Comparison of ENCODE assay signal across 21 mouse cellular contexts in genomic region chr13:56090597-56090996, GRCm38 (mm10). TPM values are rescaled to one million over a fixed set of nuclear protein-coding genes. Genes with fewer than 3 reads are reported as not detected.
DNase-seq lines count a peak whose midpoint lies in the region; ATAC-seq and TF ChIP-seq lines count a peak whose summit lies in the region.
"Had no signal": no experiment of that assay in that cellular context is flagged by ENCODE, and none has a peak within 500 bp of the region (broad histone marks: within the 10 kb centered on the region; RNA-seq: fewer than 3 reads in every experiment).

No protein-coding gene starts in this region.

- no peak for TF ChIP-seq EP300 in CH12.LX (IDR thresholded peaks at IDR 0.05; ENCODE audit: low read length)

- H3K27me3 ChIP-seq in intestine, postnatal 0 days (replicated peaks; ENCODE audit: control insufficient read depth, insufficient read depth, low read length), result no peaks in the 10 kb centered on the region
- H3K27me3 ChIP-seq in intestine, embryonic 15.5 days (replicated peaks), result no peaks in the 10 kb centered on the region
- no peaks in the 10 kb centered on the region for H3K27me3 ChIP-seq in CH12.LX (replicated peaks)
- H3K27me3 ChIP-seq: forebrain, embryonic 12.5 days; hindbrain, embryonic 13.5 days; liver, embryonic 15.5 days; megakaryocyte, embryonic 14.5 days had no signal

- in situ Hi-C loops in CH12.LX (cut with MboI; ENCODE audit: low pct_ligation_motif_present, low pct_unique_long_range_greater_than_20kb, low sequenced_read_pairs), result no loop called here

- H3K4me3 ChIP-seq in intestine, postnatal 0 days (ENCODE audit: low read depth, low read length), result no peak overlapping the region
- no peak overlapping the region for H3K4me3 ChIP-seq in intestine, embryonic 15.5 days (replicated peaks)
- no peak overlapping the region for H3K4me3 ChIP-seq in lung, adult 2 months (replicated peaks; ENCODE audit: extremely low read depth, low read depth, low read length)
- no peak overlapping the region for H3K4me3 ChIP-seq in CH12.LX (replicated peaks in 1 of 3; ENCODE audit: low read depth in 2 of 3, low read length in 2 of 3, poor library complexity in 1 of 3)
- no peak overlapping the region for H3K4me3 ChIP-seq in bone marrow, adult 2 months (replicated peaks; ENCODE audit: control insufficient read depth, low read depth, low read length)
- H3K4me3 ChIP-seq: forebrain, embryonic 12.5 days; hindbrain, embryonic 13.5 days; liver, embryonic 15.5 days; megakaryocyte, embryonic 14.5 days had no signal

- H3K27ac ChIP-seq in intestine, postnatal 0 days (ENCODE audit: low read depth, low read length), result no peak overlapping the region
- no peak overlapping the region for H3K27ac ChIP-seq in intestine, embryonic 15.5 days
- no peak overlapping the region for H3K27ac ChIP-seq in CH12.LX (ENCODE audit: insufficient read depth, low read depth)
- no peak overlapping the region for H3K27ac ChIP-seq in bone marrow, adult 2 months (ENCODE audit: control insufficient read depth, insufficient read depth, low read depth, low read length, poor library complexity)
- H3K27ac ChIP-seq: forebrain, embryonic 12.5 days; hindbrain, embryonic 13.5 days; liver, embryonic 15.5 days had no signal

- ATAC-seq in intestine, postnatal 0 days, result no peak
- no peak for ATAC-seq in intestine, embryonic 15.5 days
- ATAC-seq: midbrain, embryonic 16.5 days had no signal

- no peak; the same call in 1 of the 2 replicates for TF ChIP-seq RAD21 in CH12.LX (IDR thresholded peaks at IDR 0.05; ENCODE audit: low read depth, low read length)

- TF ChIP-seq POLR2A in lung, adult 2 months (IDR thresholded peaks at IDR 0.05; ENCODE audit: borderline replicate concordance, extremely low read depth, low read depth, low read length), result no peak
- TF ChIP-seq POLR2A in CH12.LX (IDR thresholded peaks at IDR 0.05; ENCODE audit: low read depth, low read length), result no peak
- TF ChIP-seq POLR2A in bone marrow, adult 2 months (IDR thresholded peaks at IDR 0.05; ENCODE audit: borderline replicate concordance, control insufficient read depth, low read depth, low read length), result no peak

- no peaks in the 10 kb centered on the region for H3K79me2 ChIP-seq in CH12.LX (replicated peaks; ENCODE audit: control insufficient read depth, extremely low read depth, insufficient read depth, poor library complexity, severe bottlenecking)

- peak; percentile 59 for TF ChIP-seq CTCF in intestine, postnatal 0 days (IDR thresholded peaks at IDR 0.05; ENCODE audit: low read depth)
- peak; percentile 41 for TF ChIP-seq CTCF in lung, adult 2 months (IDR thresholded peaks at IDR 0.05; ENCODE audit: insufficient read depth, low read length)
- peak in 1 of 2 experiments; percentile 44; a peak in 2 of 4 replicates for TF ChIP-seq CTCF in CH12.LX (conservative IDR thresholded peaks at IDR 0.05 in 1 of 2, IDR thresholded peaks at IDR 0.05 in 1 of 2; ENCODE audit: low read depth in 2 of 2, low read length in 2 of 2)
- peak; percentile 36; the same call in 1 of the 2 replicates for TF ChIP-seq CTCF in bone marrow, adult 2 months (IDR thresholded peaks at IDR 0.05; ENCODE audit: control insufficient read depth, insufficient read depth, low read length)

- WGBS in intestine, postnatal 0 days, result 83% methylated on average over 2 of the region's 2 CpGs
- 81% methylated on average over 2 of the region's 2 CpGs for WGBS in intestine, embryonic 15.5 days
- WGBS in lung, adult 2 months, result 81% methylated on average over 2 of the region's 2 CpGs
- 76% methylated on average over 2 of the region's 2 CpGs for WGBS in bone marrow, adult 2 months

- dilution Hi-C loops in CH12.LX (cut with MboI; ENCODE audit: extremely low pct_ligation_motif_present, extremely low pct_unique_long_range_greater_than_20kb, low sequenced_read_pairs), result no loop called here

- no peak for DNase-seq in lung, adult 2 months
- DNase-seq in lung, postnatal 36 days, result no peak
- DNase-seq in CH12.LX (ENCODE audit: extremely low read depth), result no peak
- DNase-seq in urinary bladder, adult 18-20 months (ENCODE audit: low spot score in 2 of 2), result no peak
- no peak for DNase-seq in spleen, postnatal 4 days (ENCODE audit: low spot score in 2 of 2)
- DNase-seq: B cell, adult 2 months; cerebellum, adult 11 months; cerebellum, postnatal 25 days; gastrocnemius, postnatal 14 days; kidney, adult 11 months; layer of hippocampus, postnatal 36 days; left cerebral cortex, postnatal 4 days had no signal

- no peak overlapping the region for H3K4me2 ChIP-seq in intestine, postnatal 0 days (replicated peaks; ENCODE audit: low read depth)
- no peak overlapping the region for H3K4me2 ChIP-seq in intestine, embryonic 15.5 days (replicated peaks)
- no peak overlapping the region for H3K4me2 ChIP-seq in CH12.LX (ENCODE audit: insufficient read depth, low read depth, poor library complexity, severe bottlenecking)
- H3K4me2 ChIP-seq: forebrain, embryonic 12.5 days; hindbrain, embryonic 13.5 days; liver, embryonic 15.5 days had no signal

- H3K4me1 ChIP-seq in intestine, postnatal 0 days (replicated peaks; ENCODE audit: control insufficient read depth, insufficient read depth, low read length), result no peaks in the 10 kb centered on the region
- peaks cover 5% of the 10 kb centered on the region; the same call in 1 of the 2 replicates for H3K4me1 ChIP-seq in intestine, embryonic 15.5 days (replicated peaks)
- H3K4me1 ChIP-seq in lung, adult 2 months (ENCODE audit: control insufficient read depth, insufficient read depth, low read length), result no peaks in the 10 kb centered on the region
- no peaks in the 10 kb centered on the region for H3K4me1 ChIP-seq in CH12.LX (ENCODE audit: control insufficient read depth in 1 of 2, insufficient read depth in 2 of 2)
- H3K4me1 ChIP-seq in bone marrow, adult 2 months (ENCODE audit: control insufficient read depth, insufficient read depth, low read length), result no peaks in the 10 kb centered on the region
- H3K4me1 ChIP-seq: liver, embryonic 15.5 days had no signal

- peaks cover 73% of the 10 kb centered on the region for H3K36me3 ChIP-seq in intestine, postnatal 0 days (ENCODE audit: control insufficient read depth, insufficient read depth)
- H3K36me3 ChIP-seq in intestine, embryonic 15.5 days, result peaks cover 31% of the 10 kb centered on the region
- peaks cover 53 to 98% of the 10 kb centered on the region in 2 experiments for H3K36me3 ChIP-seq in CH12.LX (replicated peaks in 1 of 2; ENCODE audit: control insufficient read depth in 1 of 2, insufficient read depth in 1 of 2, low read length in 1 of 2)

- no peaks in the 10 kb centered on the region for H3K9me3 ChIP-seq in intestine, postnatal 0 days (ENCODE audit: control insufficient read depth)
- no peaks in the 10 kb centered on the region for H3K9me3 ChIP-seq in intestine, embryonic 15.5 days
- H3K9me3 ChIP-seq in CH12.LX (replicated peaks; ENCODE audit: low read length), result no peaks in the 10 kb centered on the region
- H3K9me3 ChIP-seq: forebrain, embryonic 12.5 days; G1E; hindbrain, embryonic 13.5 days; liver, embryonic 15.5 days; megakaryocyte, embryonic 14.5 days had no signal

- no peak overlapping the region for H3K9ac ChIP-seq in intestine, postnatal 0 days (ENCODE audit: low read depth, low read length)
- H3K9ac ChIP-seq in intestine, embryonic 15.5 days, result no peak overlapping the region
- H3K9ac ChIP-seq in CH12.LX (ENCODE audit: insufficient read depth, low read depth), result no peak overlapping the region
- H3K9ac ChIP-seq: forebrain, embryonic 12.5 days; hindbrain, embryonic 13.5 days; liver, embryonic 15.5 days had no signal

TF ChIP-seq in CH12.LX, 34 proteins besides CTCF, POLR2A, EP300 and RAD21:
- no peak for TF ChIP-seq ZC3H11A (IDR thresholded peaks at IDR 0.05; ENCODE audit: low read depth, low read length)
- 0 out of 2 replicates have a peak, but pooled peaks have one; percentile 7 for TF ChIP-seq SMC3 (IDR thresholded peaks at IDR 0.05; ENCODE audit: low read depth, low read length)
- no peak for TF ChIP-seq GABPA (IDR thresholded peaks at IDR 0.05; ENCODE audit: insufficient replicate concordance, low read depth, low read length)

RNA-seq across cellular contexts. Expression of gene H2afy, which starts 45.6 kb away (rescaled TPM):
- 132 and 138 TPM in 2 replicates for polyA plus RNA-seq in intestine, postnatal 0 days (2015; fragmentation: Nextera tagmentation; extraction: Ambion mirVana)
- polyA plus RNA-seq in intestine, embryonic 15.5 days (2015; fragmentation: Nextera tagmentation; extraction: Ambion mirVana), result 297 and 322 TPM in 2 replicates
- 85.2 and 110 TPM in 2 replicates for polyA plus RNA-seq in lung, adult 2 months (2012; rRNA removed)
- 158 and 162 TPM in 2 replicates for total RNA-seq in CH12.LX (2012; rRNA removed)
- 148 TPM in 2 replicates for total RNA-seq in CH12.LX (2014; rRNA removed)
- 153 and 155 TPM in 2 replicates for polyA plus RNA-seq in CH12.LX (2012; ENCODE audit: insufficient read length, low read depth)
- polyA plus RNA-seq in bone marrow, adult 2 months (2011; ENCODE audit: insufficient read depth, insufficient read length, low replicate concordance, missing spikeins), result 99.1 and 137 TPM in 2 replicates
